Mouse (Mus musculus): ENCODE results near the gene 1190005I06Rik. TPM values are rescaled to one million over a fixed set of nuclear protein-coding genes. Genes with fewer than 3 reads are reported as not detected.

1190005I06Rik gene
- polyA plus RNA-seq, 1 experiment from 2014 or later = 14.8 TPM

GRCm38 (mm10) chr8:120616663-120617626 is 30.5 kb downstream of the 1190005I06Rik start:
- H3K9me3 ChIP-seq = no peaks in the 10 kb centered on the region
- 22% methylated on average over 7 of the region's 8 CpGs for WGBS
- peaks cover 23% of the 10 kb centered on the region for H3K4me1 ChIP-seq
- ATAC-seq (ENCODE audit: insufficient number of reproducible peaks, insufficient read depth, low FRiP score, low TSS enrichment, low read depth) = no peak
- no peak overlapping the region for H3K4me2 ChIP-seq
- H3K4me3 ChIP-seq = no peak overlapping the region
- no peaks in the 10 kb centered on the region for H3K36me3 ChIP-seq
- H3K9ac ChIP-seq = no peak overlapping the region
- no peaks in the 10 kb centered on the region for H3K27me3 ChIP-seq
- H3K27ac ChIP-seq = no peak overlapping the region

GRCm38 (mm10) chr8:120614491-120614890 is 32.9 kb downstream of the 1190005I06Rik start:
- no peaks in the 10 kb centered on the region for H3K9me3 ChIP-seq
- peaks cover 21% of the 10 kb centered on the region for H3K4me1 ChIP-seq
- no peak overlapping the region for H3K4me2 ChIP-seq
- no peak overlapping the region for H3K9ac ChIP-seq
- H3K4me3 ChIP-seq = no peak overlapping the region
- 79% methylated on average over 3 of the region's 3 CpGs for WGBS
- H3K36me3 ChIP-seq = no peaks in the 10 kb centered on the region
- ATAC-seq (ENCODE audit: insufficient number of reproducible peaks, insufficient read depth, low FRiP score, low TSS enrichment, low read depth) = no peak
- no peak overlapping the region for H3K27ac ChIP-seq
- no peaks in the 10 kb centered on the region for H3K27me3 ChIP-seq

- Histone ChIP-seq H3K9ac (no peak overlapping the region), H3K27me3 (no peaks in the 10 kb centered on the region), H3K4me1 (peaks cover 4% of the 10 kb centered on the region; the same call in 1 of the 2 replicates), H3K9me3 (no peaks in the 10 kb centered on the region), H3K4me3 (no peak overlapping the region), H3K27ac (no peak overlapping the region), H3K4me2 (no peak overlapping the region), H3K36me3 (no peaks in the 10 kb centered on the region)
- WGBS = 87% methylated on average over 6 of the region's 6 CpGs
- no peak for ATAC-seq (ENCODE audit: insufficient number of reproducible peaks, insufficient read depth, low FRiP score, low TSS enrichment, low read depth)
Observed at GRCm38 (mm10) chr8:120610824-120611223, 36.6 kb downstream of the 1190005I06Rik start.

DNA sequence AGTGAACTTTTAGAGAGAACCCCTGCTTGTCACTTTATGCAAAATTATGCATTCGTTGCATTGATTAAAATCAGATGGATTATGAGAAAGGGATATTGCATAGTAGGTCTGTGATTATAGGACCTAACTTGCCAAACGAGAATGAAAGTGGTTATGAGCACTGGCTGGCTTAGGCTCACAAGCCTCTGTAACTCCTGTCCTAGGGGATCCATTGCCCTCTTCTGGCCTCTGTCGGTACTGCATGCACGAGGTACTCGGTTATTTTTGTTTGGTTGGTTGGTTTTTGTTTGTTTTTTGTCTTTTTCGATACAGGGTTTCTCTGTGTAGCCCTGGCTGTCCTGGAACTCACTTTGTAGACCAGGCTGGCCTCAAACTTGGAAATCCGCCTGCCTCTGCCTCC is 39.5 kb downstream of the 1190005I06Rik start:
- Histone ChIP-seq H3K27me3 (no peaks in the 10 kb centered on the region), H3K4me3 (no peak overlapping the region), H3K36me3 (no peaks in the 10 kb centered on the region), H3K27ac (no peak overlapping the region), H3K9ac (no peak overlapping the region), H3K4me1 (peaks cover 2% of the 10 kb centered on the region), H3K4me2 (no peak overlapping the region), H3K9me3 (no peaks in the 10 kb centered on the region)
- no peak for ATAC-seq (ENCODE audit: insufficient number of reproducible peaks, insufficient read depth, low FRiP score, low TSS enrichment, low read depth)
- WGBS = 15% methylated on average over 7 of the region's 7 CpGs

GRCm38 (mm10) chr8:120607460-120607859 is 40.0 kb downstream of the 1190005I06Rik start:
- Histone ChIP-seq H3K27ac (no peak overlapping the region), H3K9ac (no peak overlapping the region), H3K36me3 (no peaks in the 10 kb centered on the region), H3K27me3 (no peaks in the 10 kb centered on the region), H3K4me2 (no peak overlapping the region), H3K4me3 (no peak overlapping the region), H3K4me1 (peaks cover 6% of the 10 kb centered on the region), H3K9me3 (no peaks in the 10 kb centered on the region)
- ATAC-seq (ENCODE audit: insufficient number of reproducible peaks, insufficient read depth, low FRiP score, low TSS enrichment, low read depth) = no peak
- WGBS = 83% methylated on average over 9 of the region's 9 CpGs

GRCm38 (mm10) chr8:120602672-120603071 is 44.8 kb downstream of the 1190005I06Rik start:
- Histone ChIP-seq H3K4me2 (no peak overlapping the region), H3K36me3 (no peaks in the 10 kb centered on the region), H3K4me1 (peaks cover 19% of the 10 kb centered on the region), H3K9me3 (no peaks in the 10 kb centered on the region), H3K4me3 (no peak overlapping the region), H3K9ac (0 out of 2 replicates have a peak overlapping the region, but pooled peaks have one; percentile 7), H3K27me3 (no peaks in the 10 kb centered on the region), H3K27ac (peak overlapping the region; percentile 34; the same call in 1 of the 2 replicates)
- ATAC-seq (ENCODE audit: insufficient number of reproducible peaks, insufficient read depth, low FRiP score, low TSS enrichment, low read depth) = no peak
- WGBS = 38% methylated on average over 6 of the region's 6 CpGs

DNA sequence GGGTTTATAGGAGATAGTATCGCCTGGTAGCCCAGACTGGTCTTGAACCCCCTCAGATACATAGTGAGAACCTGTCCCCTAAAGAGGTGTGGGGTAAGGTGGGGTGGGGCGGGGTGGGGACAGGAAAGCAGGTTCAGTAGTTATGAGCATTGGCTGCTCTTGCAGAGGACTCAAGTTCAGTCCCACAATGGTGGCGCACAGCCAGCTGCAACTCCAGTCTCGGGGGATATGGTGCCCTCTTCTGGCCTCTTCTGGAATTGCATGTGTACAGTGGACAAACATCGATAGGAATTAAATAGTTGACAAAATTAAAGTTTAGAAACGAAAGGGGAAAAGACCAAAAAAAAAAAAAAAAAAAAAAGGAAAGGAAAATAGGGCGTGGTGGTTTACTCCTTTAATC is 47.9 kb downstream of the 1190005I06Rik start:
- Histone ChIP-seq H3K36me3 (no peaks in the 10 kb centered on the region), H3K9ac (no peak overlapping the region), H3K4me1 (peaks cover 19% of the 10 kb centered on the region), H3K9me3 (no peaks in the 10 kb centered on the region), H3K4me3 (no peak overlapping the region), H3K27me3 (no peaks in the 10 kb centered on the region), H3K27ac (no peak overlapping the region), H3K4me2 (no peak overlapping the region)
- 51% methylated on average over 7 of the region's 7 CpGs for WGBS
- ATAC-seq (ENCODE audit: insufficient number of reproducible peaks, insufficient read depth, low FRiP score, low TSS enrichment, low read depth) = no peak

DNA sequence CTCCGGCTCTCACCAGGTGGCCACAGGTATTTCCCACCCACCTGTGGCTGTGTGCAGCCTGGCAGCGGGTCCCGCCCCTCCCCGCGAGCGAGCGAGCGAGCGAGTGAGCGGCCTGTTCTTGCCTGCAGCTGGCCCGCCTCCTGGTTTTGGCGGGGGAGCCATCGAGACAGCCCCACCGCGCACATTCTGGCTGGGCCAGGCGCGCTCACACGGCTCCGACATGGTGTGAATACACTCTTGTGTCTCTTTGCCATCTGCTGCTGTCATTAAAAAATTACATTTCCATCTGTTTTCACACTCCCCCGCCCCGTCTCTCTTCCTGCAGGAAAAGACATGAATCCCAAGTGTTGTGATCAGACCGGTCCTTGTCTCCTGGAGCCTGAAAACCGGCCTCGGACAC is 48.9 kb downstream of the 1190005I06Rik start:
- Histone ChIP-seq H3K4me1 (peaks cover 19% of the 10 kb centered on the region), H3K9ac (peak overlapping the region; percentile 40), H3K27ac (0 out of 2 replicates have a peak overlapping the region, but pooled peaks have one; percentile 28), H3K4me2 (peak overlapping the region; percentile 50), H3K4me3 (peak overlapping the region; percentile 14; the same call in 1 of the 2 replicates), H3K36me3 (no peaks in the 10 kb centered on the region), H3K27me3 (no peaks in the 10 kb centered on the region), H3K9me3 (no peaks in the 10 kb centered on the region)
- ATAC-seq (ENCODE audit: insufficient number of reproducible peaks, insufficient read depth, low FRiP score, low TSS enrichment, low read depth) = 0 out of 2 replicates have a peak, but pooled peaks have one; percentile 35
- 19% methylated on average over 24 of the region's 24 CpGs for WGBS

DNA sequence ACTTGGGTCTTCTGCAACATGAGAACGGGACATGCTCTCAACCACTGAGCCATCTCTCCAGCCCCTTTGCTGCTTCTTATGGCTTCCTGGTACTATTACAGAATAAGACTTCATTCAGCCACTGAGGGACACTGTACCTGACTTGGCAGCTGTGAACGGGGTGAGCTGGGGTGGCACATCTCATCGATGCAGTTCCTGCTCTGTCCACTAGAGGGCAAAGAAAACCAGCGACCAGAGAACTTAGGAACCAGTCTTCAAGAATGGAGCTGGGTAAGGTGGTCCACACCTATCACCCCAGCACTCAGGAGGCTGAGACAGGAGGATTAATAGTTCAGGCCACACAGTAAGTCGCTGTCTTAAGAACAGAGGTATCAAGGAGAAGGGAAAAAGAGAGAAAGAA is 51.5 kb downstream of the 1190005I06Rik start:
- H3K36me3 ChIP-seq = no peaks in the 10 kb centered on the region

DNA sequence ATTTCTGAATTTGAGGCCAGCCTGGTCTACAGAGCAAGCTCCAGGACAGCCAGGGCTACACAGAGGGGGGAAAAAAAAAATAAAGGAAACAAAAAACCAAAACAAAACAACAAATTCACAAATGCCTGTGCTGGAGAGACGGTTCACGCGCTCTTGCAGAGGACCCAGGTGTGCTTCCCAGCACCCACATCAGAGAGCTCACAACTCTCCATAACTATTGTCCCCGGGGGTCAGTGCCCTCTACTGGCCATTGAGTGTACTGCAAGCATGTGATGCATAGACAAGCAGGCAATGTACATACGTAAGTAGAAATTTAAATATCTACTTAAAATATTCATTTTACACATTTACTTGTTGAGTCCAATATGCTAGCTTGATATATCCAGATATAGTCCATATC is 52.9 kb downstream of the 1190005I06Rik start:
- Histone ChIP-seq H3K4me2 (no peak overlapping the region), H3K27me3 (no peaks in the 10 kb centered on the region), H3K9me3 (no peaks in the 10 kb centered on the region), H3K36me3 (no peaks in the 10 kb centered on the region), H3K4me3 (no peak overlapping the region), H3K27ac (no peak overlapping the region), H3K9ac (no peak overlapping the region), H3K4me1 (peaks cover 16% of the 10 kb centered on the region)
- ATAC-seq (ENCODE audit: insufficient number of reproducible peaks, insufficient read depth, low FRiP score, low TSS enrichment, low read depth) = no peak
- WGBS = 90% methylated on average over 5 of the region's 5 CpGs

More for the DNA sequence above, 51.5 kb downstream of the 1190005I06Rik start:
- Histone ChIP-seq H3K9ac (no peak overlapping the region), H3K27ac (no peak overlapping the region), H3K9me3 (no peaks in the 10 kb centered on the region), H3K27me3 (no peaks in the 10 kb centered on the region), H3K4me1 (peaks cover 9% of the 10 kb centered on the region), H3K4me2 (no peak overlapping the region), H3K4me3 (no peak overlapping the region)
- ATAC-seq (ENCODE audit: insufficient number of reproducible peaks, insufficient read depth, low FRiP score, low TSS enrichment, low read depth) = no peak
- 16% methylated on average over 5 of the region's 5 CpGs for WGBS

DNA sequence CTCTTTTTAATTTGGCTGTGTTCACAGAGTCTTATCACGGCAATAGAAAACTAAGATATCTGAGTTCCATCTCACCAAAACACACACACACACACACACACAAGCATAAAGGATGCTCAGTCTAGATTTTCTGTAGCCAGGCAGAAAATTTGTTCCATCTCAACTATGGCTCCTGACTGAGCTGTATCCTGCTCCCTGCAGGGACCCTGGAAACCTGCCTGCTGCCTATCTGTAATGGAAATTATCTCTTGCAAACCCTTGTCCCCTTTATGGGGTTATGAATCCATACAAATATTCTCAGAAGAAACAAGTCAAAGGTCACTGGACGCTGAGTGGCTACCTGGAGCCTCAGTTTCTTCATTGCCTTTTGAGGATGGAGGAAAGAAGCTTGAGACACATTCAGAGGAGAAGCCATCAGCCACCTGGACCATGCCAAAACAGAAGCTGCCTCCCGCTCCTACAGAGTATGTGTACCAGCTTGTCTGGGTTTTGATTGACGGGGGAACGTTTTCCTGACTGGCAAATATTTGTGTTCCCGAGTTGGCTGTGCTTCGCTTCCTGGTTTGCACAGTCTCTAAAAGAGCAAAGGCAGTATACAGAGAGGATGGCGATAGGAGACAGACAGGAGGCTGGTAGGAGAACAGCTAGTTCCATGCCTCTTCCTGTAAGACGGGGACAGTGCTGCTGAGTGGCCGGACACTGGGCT is 55.7 kb downstream of the 1190005I06Rik start:
- H3K9ac ChIP-seq = 0 out of 2 replicates have a peak overlapping the region, but pooled peaks have one; percentile 21
- peak overlapping the region; percentile 33; the same call in 1 of the 2 replicates for H3K27ac ChIP-seq
- H3K27me3 ChIP-seq = no peaks in the 10 kb centered on the region
- 63% methylated on average over 10 of the region's 10 CpGs for WGBS
- H3K4me1 ChIP-seq = peaks cover 16% of the 10 kb centered on the region
- no peak overlapping the region for H3K4me3 ChIP-seq
- 0 out of 2 replicates have a peak, but pooled peaks cover 5% of the 10 kb centered on the region for H3K36me3 ChIP-seq
- no peaks in the 10 kb centered on the region for H3K9me3 ChIP-seq
- ATAC-seq (ENCODE audit: insufficient number of reproducible peaks, insufficient read depth, low FRiP score, low TSS enrichment, low read depth) = no peak
- H3K4me2 ChIP-seq = no peak overlapping the region
